In genomic region chr9:61669729-61670520, GRCm38 (mm10) we compare ENCODE assay signal across 8 mouse cellular contexts.
A peak's percentile ranks its signal among the peaks of the same experiment; 100 is the strongest.
DNase-seq lines count a peak whose midpoint lies in the region; ATAC-seq lines count a peak whose summit lies in the region.

No protein-coding gene starts in this region.

- H3K27ac ChIP-seq in liver, embryonic 12.5 days: no peak overlapping the region

- H3K9ac ChIP-seq in liver, embryonic 12.5 days: no peak overlapping the region

- no peak overlapping the region for H3K4me3 ChIP-seq in liver, embryonic 12.5 days

- no peaks in the 10 kb centered on the region for H3K36me3 ChIP-seq in liver, embryonic 12.5 days

- peak; percentile 60 for ATAC-seq in activated CD4-positive, CD25-positive, alpha-beta regulatory T cell, adult 4 months
- peak; percentile 44 for ATAC-seq in megakaryocyte, adult 5-6 weeks (ENCODE audit: poor library complexity, severe bottlenecking)
- ATAC-seq in liver, embryonic 12.5 days: no peak

- H3K4me2 ChIP-seq in liver, embryonic 12.5 days: no peak overlapping the region

- DNase-seq in lung, adult 18-20 months: peak; percentile 30 to 48
- no peak for DNase-seq in lung, postnatal 14 days
- peak; percentile 79 for DNase-seq in thymus, postnatal 4 days
- no peak for DNase-seq in cerebellum, postnatal 14 days
- no peak for DNase-seq in kidney, postnatal 25 days

- no peaks in the 10 kb centered on the region for H3K9me3 ChIP-seq in liver, embryonic 12.5 days (replicated peaks)

- H3K4me1 ChIP-seq in liver, embryonic 12.5 days: peaks cover 23% of the 10 kb centered on the region

- H3K27me3 ChIP-seq in liver, embryonic 12.5 days (replicated peaks): peaks cover 8% of the 10 kb centered on the region; the same call in 1 of the 2 replicates

- 16% methylated on average over 10 of the region's 10 CpGs for WGBS in liver, embryonic 12.5 days (ENCODE audit: insufficient replicate concordance)

Comparison
In these comparisons a context has a peak if more than half of its experiments do, and no peak if none do; other contexts are left out.
1. DNase-seq: peak in lung, adult 18-20 months (2 of 2) and thymus, postnatal 4 days (single experiment); none in lung, postnatal 14 days (single experiment), cerebellum, postnatal 14 days (0 of 2) and kidney, postnatal 25 days (0 of 2).